Mouse (Mus musculus) embryonic facial prominence, embryonic 15.5 days (tissue): ENCODE measurements at regions not wholly inside any gene's neighbourhood (a gene's known extent, or its start where the extent isn't known, plus 50 kb on each side); places are given as distances from the start of the nearest gene placed in this dataset.

Source experiments
- ATAC-seq: fragments of 200-750 bp; cut with Nextera tagmentation; 2 replicates; pipeline ENCODE4 v1.8.0; 2017; ENCODE audit warnings: low read depth, moderate TSS enrichment; ENCODE audit not compliant: insufficient number of reproducible peaks, low FRiP score, low TSS enrichment
- H3K27ac ChIP-seq: fragments of 300-500 bp; sonication (generic); replicated peaks from 2 replicates; pipeline ENCODE4 v1.5.1; 2015; ENCODE audit warnings: mild to moderate bottlenecking, inconsistent platforms
- H3K27me3 ChIP-seq: fragments of 300-500 bp; sonication (generic); 2 replicates; pipeline ENCODE4 v1.6.1; 2015; ENCODE audit warnings: inconsistent platforms
- H3K36me3 ChIP-seq: fragments of 300-500 bp; sonication (generic); 2 replicates; pipeline ENCODE4 v1.6.1; 2015; ENCODE audit warnings: mild to moderate bottlenecking, inconsistent platforms
- H3K4me1 ChIP-seq: fragments of 300-500 bp; sonication (generic); 2 replicates; pipeline ENCODE4 v1.6.1; 2015; ENCODE audit warnings: inconsistent platforms
- H3K4me2 ChIP-seq: fragments of 300-500 bp; sonication (generic); replicated peaks from 2 replicates; pipeline ENCODE4 v1.6.1; 2015; ENCODE audit warnings: mild to moderate bottlenecking, inconsistent platforms
- H3K4me3 ChIP-seq: fragments of 300-500 bp; sonication (generic); replicated peaks from 2 replicates; pipeline ENCODE4 v1.5.1; 2015; ENCODE audit warnings: mild to moderate bottlenecking, inconsistent platforms
- H3K9ac ChIP-seq: fragments of 300-500 bp; sonication (generic); 2 replicates; pipeline ENCODE4 v1.6.1; 2015; ENCODE audit warnings: inconsistent platforms
- H3K9me3 ChIP-seq: fragments of 300-500 bp; sonication (generic); replicated peaks from 2 replicates; pipeline ENCODE4 v1.6.1; 2016; ENCODE audit warnings: inconsistent platforms
- WGBS: fragments of 180-500 bp; shearing (Covaris S2); methylation state at CpG from one replicate; pipeline ENCODE4 v1.1.7; 2015; 5-methylcytosine and 5-hydroxymethylcytosine counted together

DNA sequence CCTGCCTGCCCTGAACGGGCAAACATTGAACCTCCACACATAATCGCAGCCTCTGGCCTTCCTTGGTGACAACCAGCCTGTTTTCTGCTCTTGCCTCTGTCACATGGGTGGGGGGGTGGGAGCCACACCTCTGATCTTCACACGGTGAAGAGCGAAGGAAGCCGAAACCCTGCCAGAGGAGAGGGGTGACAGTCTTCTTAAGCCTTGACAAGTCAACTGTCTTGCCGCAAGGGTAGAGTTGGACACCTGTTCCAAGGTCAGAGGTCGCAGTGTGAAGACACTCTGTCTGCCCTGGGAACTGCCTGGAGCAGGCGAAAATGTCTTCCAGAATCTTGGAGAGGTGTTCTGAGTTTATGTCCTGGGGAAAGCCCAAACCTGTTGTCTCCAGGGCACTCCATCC lies 364.8 kb upstream of the 3110018I06Rik start:
- Histone ChIP-seq H3K4me3 (no peak overlapping the region), H3K9me3 (no peaks in the 10 kb centered on the region), H3K27me3 (no peaks in the 10 kb centered on the region), H3K4me2 (no peak overlapping the region), H3K36me3 (no peaks in the 10 kb centered on the region), H3K4me1 (no peaks in the 10 kb centered on the region), H3K9ac (no peak overlapping the region), H3K27ac (no peak overlapping the region)
- 80% methylated on average over 8 of the region's 8 CpGs for WGBS
- ATAC-seq, result no peak

DNA sequence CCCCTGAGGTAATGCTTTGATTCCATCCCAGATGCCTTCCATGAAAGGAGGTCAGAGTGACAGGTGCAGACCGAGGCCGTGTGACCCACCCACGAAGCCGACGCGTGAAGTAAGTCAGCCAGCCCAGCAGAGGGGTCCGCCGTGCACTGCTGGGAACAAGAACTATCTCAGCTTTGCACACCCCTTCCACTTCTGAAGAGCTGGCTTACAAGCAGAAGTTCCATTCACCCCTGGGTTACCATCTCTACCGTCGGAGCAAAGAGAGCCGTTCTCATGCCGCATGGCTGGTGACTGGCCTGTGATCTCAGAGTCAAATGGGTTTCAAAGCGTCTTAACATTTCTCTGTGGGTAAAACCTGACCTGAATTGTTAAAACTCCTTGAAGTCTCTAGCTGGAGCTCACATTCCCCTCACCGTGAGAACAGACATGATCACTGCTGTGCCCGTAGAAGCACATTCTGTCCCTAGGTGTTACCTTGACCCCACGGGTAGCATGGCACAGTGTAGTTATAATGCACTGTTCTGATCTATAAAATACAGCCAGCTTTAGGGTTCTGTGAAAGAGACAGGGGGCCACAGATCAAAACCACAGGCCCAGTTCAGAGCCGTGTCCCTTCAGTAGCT lies 364.1 kb upstream of the 3110018I06Rik start:
- H3K4me1 ChIP-seq, result no peaks in the 10 kb centered on the region
- H3K9me3 ChIP-seq, result no peaks in the 10 kb centered on the region
- 83% methylated on average over 17 of the region's 17 CpGs for WGBS
- no peaks in the 10 kb centered on the region for H3K36me3 ChIP-seq
- H3K27ac ChIP-seq, result no peak overlapping the region
- no peak overlapping the region for H3K9ac ChIP-seq
- H3K4me2 ChIP-seq, result no peak overlapping the region
- H3K27me3 ChIP-seq, result no peaks in the 10 kb centered on the region
- no peak overlapping the region for H3K4me3 ChIP-seq
- ATAC-seq, result no peak

DNA sequence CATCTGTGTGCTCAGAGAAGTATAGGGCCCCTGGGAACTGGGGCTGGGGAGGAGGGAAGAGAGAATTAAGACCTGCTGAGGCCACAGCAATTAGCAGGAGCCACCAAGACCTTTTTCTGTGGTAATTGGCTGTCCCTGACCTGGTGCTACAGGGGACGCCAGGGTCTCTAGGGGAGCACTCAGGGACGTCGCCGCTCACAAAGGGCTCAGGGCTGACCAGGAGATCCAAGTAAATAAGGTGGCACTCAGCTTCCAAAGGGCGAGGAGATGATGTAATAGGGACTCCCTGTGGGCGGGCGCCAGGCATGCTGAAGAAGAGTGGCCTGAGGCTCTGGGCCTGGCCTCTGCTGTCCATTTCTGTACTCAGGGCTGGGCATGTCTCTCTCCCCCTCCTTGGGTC lies 363.2 kb upstream of the 3110018I06Rik start:
- Histone ChIP-seq H3K27ac (no peak overlapping the region), H3K9ac (no peak overlapping the region), H3K36me3 (no peaks in the 10 kb centered on the region), H3K27me3 (no peaks in the 10 kb centered on the region), H3K4me2 (no peak overlapping the region), H3K4me3 (no peak overlapping the region), H3K9me3 (no peaks in the 10 kb centered on the region), H3K4me1 (no peaks in the 10 kb centered on the region)
- ATAC-seq, result 0 out of 2 replicates have a peak, but pooled peaks have one; percentile 39
- WGBS, result 70% methylated on average over 7 of the region's 7 CpGs

GRCm38 (mm10) chr12:107126056-107126455 lies 362.4 kb upstream of the 3110018I06Rik start:
- no peak for ATAC-seq
- no peak overlapping the region for H3K4me2 ChIP-seq

DNA sequence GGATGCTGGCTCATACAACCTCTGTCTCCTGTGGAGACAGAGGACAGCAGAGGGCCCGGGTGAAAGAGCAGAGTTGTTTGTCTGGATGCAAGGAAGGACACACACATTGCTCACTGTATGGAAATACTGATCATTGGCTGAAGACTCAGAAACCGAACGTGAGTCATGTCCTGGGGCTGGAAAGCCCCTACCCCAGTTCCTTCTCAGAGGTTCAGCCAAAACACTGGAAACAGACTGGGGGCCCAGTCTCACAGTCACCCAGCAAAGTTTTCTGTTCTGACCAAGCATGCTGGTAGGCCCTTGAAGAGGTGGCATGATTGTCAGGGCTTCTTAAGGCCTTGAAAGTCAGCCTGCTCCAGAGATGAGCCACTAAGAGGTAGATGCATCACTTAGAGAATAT lies 360.8 kb upstream of the 3110018I06Rik start:
- H3K36me3 ChIP-seq, result no peaks in the 10 kb centered on the region
- no peaks in the 10 kb centered on the region for H3K9me3 ChIP-seq
- H3K4me1 ChIP-seq, result no peaks in the 10 kb centered on the region
- no peak overlapping the region for H3K9ac ChIP-seq
- ATAC-seq, result no peak
- no peak overlapping the region for H3K27ac ChIP-seq
- H3K4me2 ChIP-seq, result no peak overlapping the region
- H3K27me3 ChIP-seq, result no peaks in the 10 kb centered on the region
- WGBS, result 85% methylated on average over 3 of the region's 3 CpGs
- no peak overlapping the region for H3K4me3 ChIP-seq

More at GRCm38 (mm10) chr12:107126056-107126455, 362.4 kb upstream of the 3110018I06Rik start:
- Histone ChIP-seq H3K4me3 (no peak overlapping the region), H3K27ac (no peak overlapping the region), H3K27me3 (no peaks in the 10 kb centered on the region), H3K4me1 (no peaks in the 10 kb centered on the region), H3K9ac (no peak overlapping the region), H3K9me3 (no peaks in the 10 kb centered on the region), H3K36me3 (no peaks in the 10 kb centered on the region)
- 75% methylated on average over 10 of the region's 10 CpGs for WGBS

DNA sequence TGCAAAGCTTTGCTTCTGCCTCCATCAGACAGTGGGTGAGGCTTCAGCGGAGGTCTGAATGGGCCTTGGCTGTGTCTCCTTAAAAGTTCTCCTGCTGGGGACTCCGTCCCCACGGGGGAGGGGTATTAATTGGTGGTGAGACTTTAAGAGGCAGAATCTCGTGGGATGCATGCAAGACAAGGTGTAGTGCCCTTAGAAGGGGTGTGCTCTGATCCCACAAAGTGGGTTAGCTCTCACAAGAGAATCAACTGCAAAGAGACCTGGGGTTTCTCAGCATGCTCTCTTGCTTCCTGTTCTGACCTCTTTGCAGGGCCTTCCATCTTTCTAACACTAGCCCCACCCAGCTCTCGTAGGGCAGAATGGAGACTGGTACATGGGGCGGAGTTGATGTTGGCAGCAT lies 359.2 kb upstream of the 3110018I06Rik start:
- H3K36me3 ChIP-seq, result no peaks in the 10 kb centered on the region
- H3K4me3 ChIP-seq, result no peak overlapping the region
- no peak overlapping the region for H3K9ac ChIP-seq
- H3K4me1 ChIP-seq, result no peaks in the 10 kb centered on the region
- H3K9me3 ChIP-seq, result no peaks in the 10 kb centered on the region
- no peak for ATAC-seq
- H3K27ac ChIP-seq, result no peak overlapping the region
- no peak overlapping the region for H3K4me2 ChIP-seq
- H3K27me3 ChIP-seq, result no peaks in the 10 kb centered on the region
- WGBS, result 70% methylated on average over 6 of the region's 6 CpGs

DNA sequence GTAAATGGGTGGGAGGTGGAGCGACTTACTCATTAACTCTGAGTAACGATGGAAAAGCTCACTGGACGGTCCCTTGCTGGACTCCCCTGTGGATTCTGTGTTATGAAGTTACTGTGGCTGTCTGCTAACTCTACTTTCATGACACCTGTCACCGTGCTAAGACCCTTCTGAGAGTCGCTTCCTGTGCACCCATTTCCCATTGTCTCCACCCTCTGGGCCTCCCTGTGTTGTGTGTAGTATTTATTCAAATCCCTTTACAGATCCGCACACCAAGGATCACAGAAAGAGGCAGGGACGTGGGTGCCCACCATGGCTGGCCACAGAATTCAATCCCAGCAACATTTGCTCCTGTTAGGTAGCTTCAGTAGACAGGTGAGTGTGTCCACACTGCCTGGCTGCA lies 357.1 kb upstream of the 3110018I06Rik start:
- WGBS, result 81% methylated on average over 7 of the region's 7 CpGs
- no peaks in the 10 kb centered on the region for H3K27me3 ChIP-seq
- no peaks in the 10 kb centered on the region for H3K4me1 ChIP-seq
- no peaks in the 10 kb centered on the region for H3K9me3 ChIP-seq
- no peak overlapping the region for H3K27ac ChIP-seq
- H3K4me3 ChIP-seq, result no peak overlapping the region
- ATAC-seq, result no peak
- H3K9ac ChIP-seq, result no peak overlapping the region
- H3K4me2 ChIP-seq, result no peak overlapping the region
- H3K36me3 ChIP-seq, result no peaks in the 10 kb centered on the region

DNA sequence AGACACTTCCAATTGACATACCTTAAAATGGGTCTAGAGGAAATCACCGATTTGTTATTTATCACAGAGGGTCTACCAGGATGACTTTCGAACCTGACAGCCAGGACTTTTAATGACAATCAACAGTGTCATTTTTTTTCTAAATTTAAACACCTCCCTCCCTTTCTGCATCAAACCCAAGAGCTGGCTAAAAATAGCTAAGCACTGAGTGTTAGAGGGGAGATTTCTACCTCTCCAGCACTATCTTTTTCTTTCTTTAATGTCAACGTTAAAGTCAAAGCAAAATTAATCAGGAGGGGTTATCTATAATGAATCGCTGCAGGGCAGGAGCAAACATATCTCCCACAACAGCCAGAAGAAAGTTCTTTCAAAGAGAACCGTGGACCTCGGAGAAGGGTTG lies 356.6 kb upstream of the 3110018I06Rik start:
- no peaks in the 10 kb centered on the region for H3K36me3 ChIP-seq
- 78% methylated on average over 6 of the region's 6 CpGs for WGBS
- no peak overlapping the region for H3K4me2 ChIP-seq
- no peak overlapping the region for H3K4me3 ChIP-seq
- no peaks in the 10 kb centered on the region for H3K9me3 ChIP-seq
- H3K4me1 ChIP-seq, result no peaks in the 10 kb centered on the region
- H3K9ac ChIP-seq, result no peak overlapping the region
- no peak for ATAC-seq
- no peaks in the 10 kb centered on the region for H3K27me3 ChIP-seq
- no peak overlapping the region for H3K27ac ChIP-seq

GRCm38 (mm10) chr12:107132501-107132900 lies 355.9 kb upstream of the 3110018I06Rik start:
- H3K27ac ChIP-seq, result no peak overlapping the region
- H3K9me3 ChIP-seq, result no peaks in the 10 kb centered on the region
- H3K4me2 ChIP-seq, result no peak overlapping the region
- H3K4me1 ChIP-seq, result no peaks in the 10 kb centered on the region
- no peak for ATAC-seq
- H3K4me3 ChIP-seq, result no peak overlapping the region
- H3K27me3 ChIP-seq, result no peaks in the 10 kb centered on the region
- no peaks in the 10 kb centered on the region for H3K36me3 ChIP-seq
- H3K9ac ChIP-seq, result no peak overlapping the region
- WGBS, result 66% methylated on average over 3 of the region's 3 CpGs

DNA sequence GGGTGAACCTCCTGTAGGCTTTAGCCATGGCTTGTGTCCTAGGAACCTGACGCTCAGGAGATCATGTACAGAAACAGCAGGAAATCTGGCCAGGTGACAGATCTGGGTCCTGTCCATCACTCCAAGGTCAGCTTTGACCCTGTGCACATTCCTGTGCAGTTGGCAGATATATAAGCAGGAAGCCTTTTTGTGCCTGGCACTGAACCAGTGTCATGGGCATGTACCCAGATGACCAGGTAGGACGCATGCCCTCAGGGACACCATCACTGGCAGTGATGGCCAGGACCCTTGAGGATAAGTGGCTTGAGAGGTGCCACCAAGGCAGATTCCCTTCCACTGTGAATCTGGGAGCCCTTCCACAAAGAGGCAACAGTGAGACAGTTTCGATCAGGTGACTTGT lies 354.1 kb upstream of the 3110018I06Rik start:
- Histone ChIP-seq H3K4me2 (no peak overlapping the region), H3K4me3 (no peak overlapping the region), H3K27me3 (no peaks in the 10 kb centered on the region), H3K36me3 (no peaks in the 10 kb centered on the region), H3K9ac (no peak overlapping the region), H3K9me3 (no peaks in the 10 kb centered on the region), H3K27ac (no peak overlapping the region), H3K4me1 (no peaks in the 10 kb centered on the region)
- ATAC-seq, result no peak
- WGBS, result 90% methylated on average over 3 of the region's 3 CpGs

- Histone ChIP-seq H3K9me3 (no peaks in the 10 kb centered on the region), H3K4me2 (no peak overlapping the region), H3K4me3 (no peak overlapping the region), H3K27me3 (no peaks in the 10 kb centered on the region), H3K27ac (no peak overlapping the region), H3K36me3 (no peaks in the 10 kb centered on the region), H3K4me1 (no peaks in the 10 kb centered on the region), H3K9ac (no peak overlapping the region)
- ATAC-seq, result no peak
- 90% methylated on average over 8 of the region's 8 CpGs for WGBS
Observed at GRCm38 (mm10) chr12:107138677-107139400, 349.6 kb upstream of the 3110018I06Rik start.
